Mouse (Mus musculus): ENCODE results near the gene Ms4a13. TPM values are rescaled to one million over a fixed set of nuclear protein-coding genes. Genes with fewer than 3 reads are reported as not detected.

The Ms4a13 gene
- polyA plus RNA-seq (2015; fragmentation: Nextera tagmentation; extraction: Ambion mirVana), result not detected in 2 replicates

- Histone ChIP-seq H3K4me3 (ENCODE audit: low read depth, low read length) (no peak within 1 kb of the TSS), H3K36me3 (ENCODE audit: control insufficient read depth, insufficient read depth) (no peaks in the 10 kb centered on the region), H3K9ac (ENCODE audit: low read depth, low read length) (no peak within 1 kb of the TSS), H3K4me2 (replicated peaks; ENCODE audit: low read depth) (no peak within 1 kb of the TSS), H3K9me3 (ENCODE audit: control insufficient read depth) (no peaks in the 10 kb centered on the region), H3K27me3 (replicated peaks; ENCODE audit: control insufficient read depth, insufficient read depth, low read length) (no peaks in the 10 kb centered on the region), H3K4me1 (replicated peaks; ENCODE audit: control insufficient read depth, insufficient read depth, low read length) (no peaks in the 10 kb centered on the region), H3K27ac (ENCODE audit: low read depth, low read length) (no peak within 1 kb of the TSS)
- 65% methylated on average over 12 of the region's 12 CpGs for WGBS
- no peak for ATAC-seq
- no peak for TF ChIP-seq CTCF (IDR thresholded peaks at IDR 0.05; ENCODE audit: low read depth)
Measured at GRCm38 (mm10) chr19:11196546-11196945, at the start of gene Ms4a13. Gene Ms4a13, minus strand, starts transcription at chr19:11196737.

GRCm38 (mm10) chr19:11244230-11244629, 47.7 kb upstream of the Ms4a13 start:
- H3K9me3 ChIP-seq (ENCODE audit: control insufficient read depth), result no peaks in the 10 kb centered on the region
- H3K9ac ChIP-seq (ENCODE audit: low read depth, low read length), result no peak overlapping the region
- H3K36me3 ChIP-seq (ENCODE audit: control insufficient read depth, insufficient read depth), result no peaks in the 10 kb centered on the region
- TF ChIP-seq CTCF (IDR thresholded peaks at IDR 0.05; ENCODE audit: low read depth), result no peak
- no peak for ATAC-seq
- no peak overlapping the region for H3K4me2 ChIP-seq (replicated peaks; ENCODE audit: low read depth)
- H3K27ac ChIP-seq (ENCODE audit: low read depth, low read length), result no peak overlapping the region
- no peak overlapping the region for H3K4me3 ChIP-seq (ENCODE audit: low read depth, low read length)
- H3K4me1 ChIP-seq (replicated peaks; ENCODE audit: control insufficient read depth, insufficient read depth, low read length), result no peaks in the 10 kb centered on the region
- no peaks in the 10 kb centered on the region for H3K27me3 ChIP-seq (replicated peaks; ENCODE audit: control insufficient read depth, insufficient read depth, low read length)

DNA sequence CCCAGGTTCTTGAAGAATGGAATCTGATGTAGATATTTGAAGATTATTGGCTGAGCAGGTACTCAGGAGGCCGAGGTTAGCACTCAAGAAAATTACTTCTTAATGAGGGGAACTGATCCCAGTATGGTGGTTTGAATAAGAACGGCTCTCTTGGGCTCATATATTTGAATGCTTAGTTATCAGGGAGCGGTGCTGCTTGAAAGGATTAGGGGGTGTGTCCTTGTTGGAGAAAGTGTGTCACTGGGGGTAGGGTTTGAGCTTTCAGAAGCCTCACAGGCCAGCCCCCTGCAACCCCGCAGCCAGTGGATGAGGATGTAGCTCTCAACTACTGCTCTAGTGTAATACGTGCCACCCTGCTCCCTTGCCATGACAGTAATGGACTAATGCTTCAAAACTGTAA, 46.0 kb upstream of the Ms4a13 start:
- 74% methylated on average over 5 of the region's 5 CpGs for WGBS
- ATAC-seq, result no peak
- Histone ChIP-seq H3K4me2 (replicated peaks; ENCODE audit: low read depth) (no peak overlapping the region), H3K36me3 (ENCODE audit: control insufficient read depth, insufficient read depth) (no peaks in the 10 kb centered on the region), H3K27ac (ENCODE audit: low read depth, low read length) (no peak overlapping the region), H3K4me3 (ENCODE audit: low read depth, low read length) (no peak overlapping the region), H3K27me3 (replicated peaks; ENCODE audit: control insufficient read depth, insufficient read depth, low read length) (no peaks in the 10 kb centered on the region), H3K4me1 (replicated peaks; ENCODE audit: control insufficient read depth, insufficient read depth, low read length) (no peaks in the 10 kb centered on the region), H3K9me3 (ENCODE audit: control insufficient read depth) (no peaks in the 10 kb centered on the region), H3K9ac (ENCODE audit: low read depth, low read length) (no peak overlapping the region)
- no peak for TF ChIP-seq CTCF (IDR thresholded peaks at IDR 0.05; ENCODE audit: low read depth)

DNA sequence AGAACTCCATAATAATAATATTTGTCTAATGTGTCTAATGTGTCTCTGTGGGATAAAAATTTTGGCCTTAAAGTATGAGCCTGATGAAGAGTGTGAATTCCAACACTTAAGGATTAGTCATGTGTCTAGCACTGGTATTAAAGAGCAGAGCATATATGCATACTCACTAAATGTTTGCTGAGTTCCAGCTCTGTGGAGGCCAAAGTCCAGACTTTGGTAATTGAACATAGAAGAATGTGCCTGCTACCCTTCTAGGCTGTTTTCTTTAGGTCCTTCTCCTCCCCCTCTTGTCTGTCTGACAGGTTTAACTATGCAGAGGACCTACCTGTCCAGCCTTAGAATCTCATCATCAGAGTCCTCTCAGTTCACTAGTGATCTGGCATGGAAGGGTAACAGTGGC, 39.3 kb upstream of the Ms4a13 start:
- no peak for TF ChIP-seq CTCF (IDR thresholded peaks at IDR 0.05; ENCODE audit: low read depth)
- Histone ChIP-seq H3K4me3 (ENCODE audit: low read depth, low read length) (no peak overlapping the region), H3K9me3 (ENCODE audit: control insufficient read depth) (no peaks in the 10 kb centered on the region), H3K27ac (ENCODE audit: low read depth, low read length) (peak overlapping the region; percentile 87), H3K36me3 (ENCODE audit: control insufficient read depth, insufficient read depth) (no peaks in the 10 kb centered on the region), H3K4me2 (replicated peaks; ENCODE audit: low read depth) (no peak overlapping the region), H3K4me1 (replicated peaks; ENCODE audit: control insufficient read depth, insufficient read depth, low read length) (no peaks in the 10 kb centered on the region), H3K9ac (ENCODE audit: low read depth, low read length) (no peak overlapping the region), H3K27me3 (replicated peaks; ENCODE audit: control insufficient read depth, insufficient read depth, low read length) (no peaks in the 10 kb centered on the region)
- ATAC-seq, result peak; percentile 66

- H3K4me2 ChIP-seq (replicated peaks; ENCODE audit: low read depth), result no peak overlapping the region
- H3K9ac ChIP-seq (ENCODE audit: low read depth, low read length), result no peak overlapping the region
- no peaks in the 10 kb centered on the region for H3K4me1 ChIP-seq (replicated peaks; ENCODE audit: control insufficient read depth, insufficient read depth, low read length)
- peak; percentile 93 for ATAC-seq
- H3K27me3 ChIP-seq (replicated peaks; ENCODE audit: control insufficient read depth, insufficient read depth, low read length), result no peaks in the 10 kb centered on the region
- no peaks in the 10 kb centered on the region for H3K36me3 ChIP-seq (ENCODE audit: control insufficient read depth, insufficient read depth)
- 30% methylated on average over 5 of the region's 5 CpGs for WGBS
- no peak for TF ChIP-seq CTCF (IDR thresholded peaks at IDR 0.05; ENCODE audit: low read depth)
- H3K4me3 ChIP-seq (ENCODE audit: low read depth, low read length), result no peak overlapping the region
- no peaks in the 10 kb centered on the region for H3K9me3 ChIP-seq (ENCODE audit: control insufficient read depth)
- H3K27ac ChIP-seq (ENCODE audit: low read depth, low read length), result peak overlapping the region; percentile 87
Measured at GRCm38 (mm10) chr19:11234921-11235735, 38.6 kb upstream of the Ms4a13 start.

DNA sequence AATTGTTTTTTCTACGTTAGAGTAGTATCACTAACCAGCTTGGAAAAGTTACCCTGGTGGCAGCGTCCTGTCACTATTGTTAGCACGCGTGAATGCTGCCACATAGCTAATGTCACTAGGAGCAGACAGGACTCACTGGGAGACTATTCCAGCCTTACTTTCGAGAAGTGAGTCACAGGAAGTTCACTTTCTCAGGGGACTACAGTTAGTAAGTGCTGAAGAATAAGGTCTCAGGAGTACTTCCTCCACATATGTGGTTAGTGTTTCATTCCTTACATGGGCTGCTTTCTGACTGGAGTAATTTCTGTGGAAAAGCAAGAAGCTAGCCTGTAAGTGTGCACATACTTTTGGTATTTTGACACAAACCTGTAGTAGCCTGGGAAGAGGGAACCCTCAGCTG, 37.7 kb upstream of the Ms4a13 start:
- H3K9me3 ChIP-seq (ENCODE audit: control insufficient read depth), result no peaks in the 10 kb centered on the region
- no peaks in the 10 kb centered on the region for H3K27me3 ChIP-seq (replicated peaks; ENCODE audit: control insufficient read depth, insufficient read depth, low read length)
- H3K4me3 ChIP-seq (ENCODE audit: low read depth, low read length), result no peak overlapping the region
- peak overlapping the region; percentile 69 for H3K27ac ChIP-seq (ENCODE audit: low read depth, low read length)
- H3K36me3 ChIP-seq (ENCODE audit: control insufficient read depth, insufficient read depth), result no peaks in the 10 kb centered on the region
- no peak overlapping the region for H3K4me2 ChIP-seq (replicated peaks; ENCODE audit: low read depth)
- H3K4me1 ChIP-seq (replicated peaks; ENCODE audit: control insufficient read depth, insufficient read depth, low read length), result no peaks in the 10 kb centered on the region
- H3K9ac ChIP-seq (ENCODE audit: low read depth, low read length), result no peak overlapping the region
- peak; percentile 14; the same call in 1 of the 2 replicates for TF ChIP-seq CTCF (IDR thresholded peaks at IDR 0.05; ENCODE audit: low read depth)
- ATAC-seq, result no peak
- 81% methylated on average over 5 of the region's 5 CpGs for WGBS
